Mouse (Mus musculus): ENCODE data around the gene Trpm3. TPM values are rescaled to one million over a fixed set of nuclear protein-coding genes. Genes with fewer than 3 reads are reported as not detected.
A peak's percentile ranks its signal among the peaks of the same experiment; 100 is the strongest.

The Trpm3 gene
- polyA plus RNA-seq, 1 experiment from 2014 or later: 4.9 TPM

DNA sequence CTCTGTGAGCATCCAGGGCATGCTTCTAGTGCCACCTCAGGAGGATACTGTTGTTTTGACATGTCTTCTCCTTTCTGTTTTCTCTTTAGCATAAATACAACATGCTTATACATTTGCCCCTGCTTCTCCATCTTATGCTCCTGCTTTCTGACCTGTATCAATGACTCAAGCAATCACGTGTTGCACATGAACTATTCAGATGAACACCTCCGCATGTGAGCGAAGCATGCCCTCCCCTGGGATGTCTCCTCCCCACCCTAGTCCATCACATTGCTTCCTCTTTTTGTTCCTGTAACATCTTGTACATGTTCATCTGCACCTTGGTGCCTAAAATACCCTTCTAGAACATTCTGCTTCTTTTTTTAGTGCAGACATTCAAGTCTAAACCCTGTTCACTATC is 265.2 kb downstream of the Trpm3 start:
- Histone ChIP-seq H3K4me3 (ENCODE audit: low read depth, low read length) (no peak overlapping the region), H3K27me3 (ENCODE audit: control insufficient read depth, insufficient read depth, low read length) (no peaks in the 10 kb centered on the region), H3K9ac (replicated peaks; ENCODE audit: low read length) (no peak overlapping the region), H3K4me2 (ENCODE audit: low read depth, low read length) (no peak overlapping the region), H3K27ac (replicated peaks; ENCODE audit: low read depth, low read length) (no peak overlapping the region), H3K4me1 (ENCODE audit: control insufficient read depth, insufficient read depth, low read length) (no peaks in the 10 kb centered on the region), H3K36me3 (replicated peaks; ENCODE audit: control insufficient read depth, insufficient read depth, low read depth, low read length) (no peaks in the 10 kb centered on the region), H3K9me3 (replicated peaks; ENCODE audit: control insufficient read depth, low read length) (no peaks in the 10 kb centered on the region)
- ATAC-seq (replicated peaks; ENCODE audit: insufficient number of reproducible peaks, low FRiP score, low TSS enrichment, low read depth) (no peak), DNase-seq (ENCODE audit: low spot score) (no peak)
- 87% methylated on average over 3 of the region's 3 CpGs for WGBS

DNA sequence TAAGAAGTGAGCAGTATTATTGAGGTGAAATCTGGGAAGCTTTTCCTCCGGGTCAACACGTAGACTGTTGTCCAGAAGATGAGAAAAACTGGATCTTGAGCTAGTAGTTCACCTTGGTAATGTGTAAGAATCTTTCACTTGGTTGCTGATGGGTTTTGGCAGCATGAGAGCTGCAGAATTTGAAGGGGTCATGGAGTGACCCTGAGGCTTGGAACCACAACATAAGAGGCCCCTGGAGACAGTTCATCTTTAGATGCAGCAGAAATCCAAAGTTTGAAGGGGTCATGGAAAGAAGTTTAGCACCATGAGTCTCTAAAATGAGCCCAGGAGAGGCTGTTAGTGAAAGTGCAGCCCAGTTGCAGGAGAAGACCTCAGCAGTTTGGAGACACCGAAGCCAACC is 279.4 kb downstream of the Trpm3 start:
- no peak overlapping the region for H3K9ac ChIP-seq (replicated peaks; ENCODE audit: low read length)
- H3K36me3 ChIP-seq (replicated peaks; ENCODE audit: control insufficient read depth, insufficient read depth, low read depth, low read length): no peaks in the 10 kb centered on the region
- no peak overlapping the region for H3K4me3 ChIP-seq (ENCODE audit: low read depth, low read length)
- H3K4me2 ChIP-seq (ENCODE audit: low read depth, low read length): no peak overlapping the region
- no peak overlapping the region for H3K27ac ChIP-seq (replicated peaks; ENCODE audit: low read depth, low read length)
- no peaks in the 10 kb centered on the region for H3K27me3 ChIP-seq (ENCODE audit: control insufficient read depth, insufficient read depth, low read length)
- H3K4me1 ChIP-seq (ENCODE audit: control insufficient read depth, insufficient read depth, low read length): no peaks in the 10 kb centered on the region
- 89% methylated on average over 3 of the region's 3 CpGs for WGBS
- ATAC-seq (replicated peaks; ENCODE audit: insufficient number of reproducible peaks, low FRiP score, low TSS enrichment, low read depth) (no peak), DNase-seq (ENCODE audit: low spot score) (no peak)
- no peaks in the 10 kb centered on the region for H3K9me3 ChIP-seq (replicated peaks; ENCODE audit: control insufficient read depth, low read length)

DNA sequence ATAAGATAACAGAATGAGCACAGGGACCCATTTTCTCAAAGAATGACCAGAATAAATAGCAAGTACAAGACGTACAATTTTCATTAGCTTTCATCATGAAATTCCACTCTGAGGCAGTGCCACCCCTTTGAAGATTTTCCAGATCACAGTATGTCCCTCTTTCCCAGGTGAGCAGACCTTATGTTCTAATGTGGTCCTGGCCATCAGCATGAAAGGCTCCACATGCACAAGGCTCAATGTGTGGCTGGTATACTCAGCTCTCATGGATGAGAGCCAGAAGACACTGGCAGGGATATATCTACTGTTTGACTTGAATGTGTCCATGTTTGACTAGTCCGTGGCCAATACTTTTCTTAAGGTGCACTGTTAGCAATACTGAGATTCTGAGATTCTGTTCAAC is 298.4 kb downstream of the Trpm3 start:
- no peak for ATAC-seq (replicated peaks; ENCODE audit: insufficient number of reproducible peaks, low FRiP score, low TSS enrichment, low read depth)
- DNase-seq (ENCODE audit: low spot score): no peak
- Histone ChIP-seq H3K4me1 (ENCODE audit: control insufficient read depth, insufficient read depth, low read length) (no peaks in the 10 kb centered on the region), H3K36me3 (replicated peaks; ENCODE audit: control insufficient read depth, insufficient read depth, low read depth, low read length) (no peaks in the 10 kb centered on the region), H3K27ac (replicated peaks; ENCODE audit: low read depth, low read length) (no peak overlapping the region), H3K4me2 (ENCODE audit: low read depth, low read length) (no peak overlapping the region), H3K9me3 (replicated peaks; ENCODE audit: control insufficient read depth, low read length) (no peaks in the 10 kb centered on the region), H3K9ac (replicated peaks; ENCODE audit: low read length) (no peak overlapping the region), H3K27me3 (ENCODE audit: control insufficient read depth, insufficient read depth, low read length) (no peaks in the 10 kb centered on the region), H3K4me3 (ENCODE audit: low read depth, low read length) (no peak overlapping the region)
- WGBS: 87% methylated on average over 2 of the region's 2 CpGs

DNA sequence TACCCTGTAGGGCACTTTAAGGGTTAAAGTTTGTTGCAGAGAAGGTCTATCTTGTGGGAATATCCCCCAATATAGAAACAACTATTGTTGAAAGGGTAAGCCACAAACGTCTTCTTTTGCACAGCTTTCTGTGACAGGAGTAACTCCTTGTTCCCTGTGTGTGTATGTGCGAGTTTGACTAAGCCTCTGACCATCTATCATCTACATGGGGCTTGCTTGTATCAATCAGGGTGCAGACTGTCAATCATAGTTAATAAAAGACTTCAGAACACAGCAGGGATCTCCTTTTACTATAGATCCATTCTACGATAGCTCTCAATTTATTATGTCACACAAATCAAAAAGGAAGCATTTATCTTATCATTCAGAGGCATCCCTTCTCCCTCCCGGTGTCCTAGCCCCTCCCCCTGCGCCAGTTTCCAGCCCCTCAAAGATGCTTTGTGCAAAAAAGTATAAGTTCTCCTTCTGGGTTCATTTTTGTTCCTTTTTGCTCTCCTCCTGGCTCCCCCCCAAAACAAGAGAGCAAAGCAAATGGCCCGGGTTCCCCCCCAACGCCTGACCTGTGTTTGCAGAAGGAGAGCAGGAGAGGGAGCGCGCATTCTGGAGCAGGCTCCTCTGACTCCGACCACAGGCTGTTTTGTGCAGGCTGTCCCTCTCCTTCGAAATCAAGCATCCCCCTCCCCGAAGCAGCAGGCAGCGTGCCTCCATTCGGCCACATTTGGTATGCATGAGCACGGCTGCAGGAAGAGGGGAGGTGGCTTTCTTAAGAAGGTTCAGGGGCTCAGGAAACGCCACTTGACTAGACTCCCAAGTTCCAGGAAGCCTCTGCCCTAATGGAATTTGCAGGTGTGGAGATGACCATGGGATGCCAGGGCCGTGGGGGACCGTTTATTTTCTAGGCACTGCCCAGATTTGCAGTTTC is 308.8 kb downstream of the Trpm3 start:
- WGBS: 4% methylated on average over 17 of the region's 18 CpGs
- ATAC-seq (replicated peaks; ENCODE audit: insufficient number of reproducible peaks, low FRiP score, low TSS enrichment, low read depth): peak; percentile 59; the same call in 1 of the 2 replicates
- Histone ChIP-seq H3K36me3 (replicated peaks; ENCODE audit: control insufficient read depth, insufficient read depth, low read depth, low read length) (no peaks in the 10 kb centered on the region), H3K9me3 (replicated peaks; ENCODE audit: control insufficient read depth, low read length) (no peaks in the 10 kb centered on the region), H3K4me2 (ENCODE audit: low read depth, low read length) (peak overlapping the region; percentile 57), H3K9ac (replicated peaks; ENCODE audit: low read length) (0 out of 2 replicates have a peak overlapping the region, but pooled peaks have one; percentile 23), H3K27me3 (ENCODE audit: control insufficient read depth, insufficient read depth, low read length) (no peaks in the 10 kb centered on the region), H3K27ac (replicated peaks; ENCODE audit: low read depth, low read length) (no peak overlapping the region), H3K4me1 (ENCODE audit: control insufficient read depth, insufficient read depth, low read length) (peaks cover 5% of the 10 kb centered on the region; the same call in 1 of the 2 replicates), H3K4me3 (ENCODE audit: low read depth, low read length) (peak overlapping the region; percentile 29)
- peak; percentile 63 for DNase-seq (ENCODE audit: low spot score)

DNA sequence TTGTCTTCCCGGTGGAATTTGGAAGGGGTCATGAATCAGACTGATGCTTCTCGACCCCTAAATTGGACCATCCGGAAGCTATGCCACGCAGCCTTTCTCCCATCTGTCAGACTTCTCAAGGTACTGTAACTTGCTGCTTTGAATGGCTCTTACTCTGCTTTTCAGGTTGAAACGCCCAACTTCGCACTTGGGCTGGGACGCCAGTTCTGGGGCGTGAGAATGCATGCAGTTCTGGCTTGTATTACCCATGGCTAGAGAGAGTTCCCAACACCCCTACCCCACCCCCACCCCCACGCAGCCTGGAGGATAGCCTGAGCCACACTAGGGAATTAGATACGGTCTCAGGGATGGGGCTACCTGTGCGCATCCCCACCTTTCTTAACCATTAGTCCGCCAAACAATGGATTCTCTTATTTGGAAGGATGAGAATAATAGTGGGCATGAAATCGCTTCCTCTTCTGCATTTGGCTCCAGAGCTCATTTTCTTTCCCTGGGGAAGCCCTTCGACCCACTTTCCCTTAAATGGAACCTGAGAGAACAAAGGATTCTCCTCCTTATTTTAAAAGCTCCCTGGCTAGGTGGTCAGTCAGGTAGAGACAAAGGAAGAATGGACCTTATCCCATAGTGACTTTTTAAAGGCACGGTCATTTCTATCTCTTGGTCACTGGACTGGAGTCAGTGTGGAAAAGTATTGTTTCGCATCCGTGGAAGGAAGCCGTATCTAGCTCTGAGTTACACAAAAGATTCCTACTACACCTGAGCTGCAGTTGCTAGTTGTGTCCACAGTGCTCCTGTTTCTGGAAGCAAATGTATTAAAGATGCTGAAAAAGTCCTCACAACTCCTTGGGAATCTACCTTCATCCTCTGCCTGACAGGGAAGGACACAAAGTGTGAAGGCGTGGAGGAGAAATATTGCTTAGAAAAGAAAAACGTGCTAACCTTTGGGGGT is 309.8 kb downstream of the Trpm3 start:
- no peaks in the 10 kb centered on the region for H3K9me3 ChIP-seq (replicated peaks; ENCODE audit: control insufficient read depth, low read length)
- peak overlapping the region; percentile 57 for H3K4me2 ChIP-seq (ENCODE audit: low read depth, low read length)
- H3K27me3 ChIP-seq (ENCODE audit: control insufficient read depth, insufficient read depth, low read length): no peaks in the 10 kb centered on the region
- WGBS: 30% methylated on average over 20 of the region's 20 CpGs
- ATAC-seq (replicated peaks; ENCODE audit: insufficient number of reproducible peaks, low FRiP score, low TSS enrichment, low read depth) (peak; percentile 59; the same call in 1 of the 2 replicates), DNase-seq (ENCODE audit: low spot score) (no peak)
- H3K4me1 ChIP-seq (ENCODE audit: control insufficient read depth, insufficient read depth, low read length): peaks cover 5% of the 10 kb centered on the region; the same call in 1 of the 2 replicates
- no peaks in the 10 kb centered on the region for H3K36me3 ChIP-seq (replicated peaks; ENCODE audit: control insufficient read depth, insufficient read depth, low read depth, low read length)
- no peak overlapping the region for H3K27ac ChIP-seq (replicated peaks; ENCODE audit: low read depth, low read length)
- H3K4me3 ChIP-seq (ENCODE audit: low read depth, low read length): peak overlapping the region; percentile 29
- no peak overlapping the region for H3K9ac ChIP-seq (replicated peaks; ENCODE audit: low read length)

DNA sequence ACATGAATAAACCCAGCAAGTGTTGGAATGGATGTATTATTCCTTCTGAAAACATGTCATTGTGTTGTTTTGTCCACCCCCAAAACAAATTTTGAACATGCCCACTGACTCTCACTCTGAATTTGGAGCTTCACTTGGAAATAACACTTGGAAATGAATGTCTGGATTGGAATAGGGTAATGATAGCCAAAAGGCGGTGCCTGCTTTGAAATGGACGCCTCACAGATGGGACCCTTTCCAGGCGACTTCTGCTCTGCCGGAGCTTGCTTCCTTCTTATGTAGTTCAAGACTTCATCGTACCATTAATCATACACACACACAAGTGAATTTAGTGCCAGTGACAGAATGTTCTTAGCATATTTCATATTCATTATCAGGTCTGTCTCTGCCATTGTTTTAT is 312.4 kb downstream of the Trpm3 start:
- ATAC-seq (replicated peaks; ENCODE audit: insufficient number of reproducible peaks, low FRiP score, low TSS enrichment, low read depth) (no peak), DNase-seq (ENCODE audit: low spot score) (no peak)
- Histone ChIP-seq H3K9ac (replicated peaks; ENCODE audit: low read length) (no peak overlapping the region), H3K4me2 (ENCODE audit: low read depth, low read length) (no peak overlapping the region), H3K4me3 (ENCODE audit: low read depth, low read length) (no peak overlapping the region), H3K27me3 (ENCODE audit: control insufficient read depth, insufficient read depth, low read length) (no peaks in the 10 kb centered on the region), H3K36me3 (replicated peaks; ENCODE audit: control insufficient read depth, insufficient read depth, low read depth, low read length) (no peaks in the 10 kb centered on the region), H3K27ac (replicated peaks; ENCODE audit: low read depth, low read length) (no peak overlapping the region), H3K4me1 (ENCODE audit: control insufficient read depth, insufficient read depth, low read length) (peaks cover 5% of the 10 kb centered on the region; the same call in 1 of the 2 replicates), H3K9me3 (replicated peaks; ENCODE audit: control insufficient read depth, low read length) (no peaks in the 10 kb centered on the region)
- 92% methylated on average over 5 of the region's 5 CpGs for WGBS

DNA sequence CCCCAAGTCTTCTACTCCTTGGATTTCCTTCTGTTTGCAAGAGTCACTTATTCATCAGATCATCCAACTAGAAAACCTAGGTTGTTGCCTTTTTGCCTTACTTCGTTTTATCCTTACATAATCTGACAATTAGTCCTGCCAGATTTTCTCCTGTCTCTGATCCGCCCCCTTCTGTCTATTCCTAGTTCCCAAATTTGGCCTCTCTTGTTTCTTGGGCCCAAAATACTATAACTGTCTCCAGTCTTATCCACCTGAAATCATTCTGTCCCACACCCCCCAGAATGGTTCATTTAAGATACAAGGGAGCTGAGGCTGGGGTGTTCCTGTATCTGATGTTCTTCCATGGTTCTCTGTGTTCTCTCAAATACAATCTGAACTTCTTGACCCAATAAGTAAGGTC is 318.1 kb downstream of the Trpm3 start:
- no peak overlapping the region for H3K27ac ChIP-seq (replicated peaks; ENCODE audit: low read depth, low read length)
- no peaks in the 10 kb centered on the region for H3K36me3 ChIP-seq (replicated peaks; ENCODE audit: control insufficient read depth, insufficient read depth, low read depth, low read length)
- no peak for DNase-seq (ENCODE audit: low spot score)
- H3K4me1 ChIP-seq (ENCODE audit: control insufficient read depth, insufficient read depth, low read length): no peaks in the 10 kb centered on the region
- no peak for ATAC-seq (replicated peaks; ENCODE audit: insufficient number of reproducible peaks, low FRiP score, low TSS enrichment, low read depth)
- whole genome bisulfite sequencing: 85% methylated on average over 2 of the region's 2 CpGs
- no peaks in the 10 kb centered on the region for H3K9me3 ChIP-seq (replicated peaks; ENCODE audit: control insufficient read depth, low read length)
- H3K27me3 ChIP-seq (ENCODE audit: control insufficient read depth, insufficient read depth, low read length): no peaks in the 10 kb centered on the region
- no peak overlapping the region for H3K4me2 ChIP-seq (ENCODE audit: low read depth, low read length)
- no peak overlapping the region for H3K4me3 ChIP-seq (ENCODE audit: low read depth, low read length)
- no peak overlapping the region for H3K9ac ChIP-seq (replicated peaks; ENCODE audit: low read length)

All from embryonic facial prominence, embryonic 11.5 days (tissue).